Comparison of ENCODE assay signal across 7 mouse cellular contexts in genomic region chr2:131160671-131161111, GRCm38 (mm10). TPM values are rescaled to one million over a fixed set of nuclear protein-coding genes. Genes with fewer than 3 reads are reported as not detected.
DNase-seq lines count a peak whose midpoint lies in the region; ATAC-seq and TF ChIP-seq lines count a peak whose summit lies in the region.

No protein-coding gene starts in this region.

- peak; percentile 69 for DNase-seq in 3T3-L1 (ENCODE audit: low read depth, low spot score)
- DNase-seq in CH12.LX (ENCODE audit: extremely low read depth): peak; percentile 15
- peak; percentile 53 for DNase-seq in hindbrain, postnatal 0 days (ENCODE audit: low spot score)
- peak in 1 of 3 experiments; percentile 32 for DNase-seq in liver, embryonic 14.5 days (ENCODE audit: low read depth in 3 of 3, low spot score in 3 of 3)
- no peak for DNase-seq in cerebellum, adult 11-12 months

- peak; percentile 18 for TF ChIP-seq RAD21 in CH12.LX (IDR thresholded peaks at IDR 0.05; ENCODE audit: low read depth, low read length)

- in situ Hi-C loops in CH12.LX (cut with MboI; ENCODE audit: low pct_ligation_motif_present, low pct_unique_long_range_greater_than_20kb, low sequenced_read_pairs): loop anchor here (5.0 kb wide), 1 partner anchor 68 kb away; no protein-coding TSS in a partner anchor

- WGBS in hindbrain, postnatal 0 days: under 1% methylated on average over 17 of the region's 17 CpGs
- 2% methylated on average over 17 of the region's 17 CpGs for WGBS in liver, embryonic 14.5 days (ENCODE audit: insufficient replicate concordance)
- under 1% methylated on average over 17 of the region's 17 CpGs for WGBS in neural tube, embryonic 12.5 days

- peaks cover 2 to 17% of the 10 kb centered on the region in 2 experiments; a peak in 3 of 4 replicates for H3K4me1 ChIP-seq in CH12.LX (ENCODE audit: control insufficient read depth in 1 of 2, insufficient read depth in 2 of 2)
- peaks cover 63% of the 10 kb centered on the region for H3K4me1 ChIP-seq in erythroblast, embryonic 14.5 days (ENCODE audit: control insufficient read depth)
- peaks cover 13% of the 10 kb centered on the region for H3K4me1 ChIP-seq in hindbrain, postnatal 0 days (ENCODE audit: insufficient read depth, low read length)
- peaks cover 10 to 14% of the 10 kb centered on the region in 2 experiments for H3K4me1 ChIP-seq in liver, embryonic 14.5 days (replicated peaks; ENCODE audit: control insufficient read depth in 2 of 2, insufficient read depth in 2 of 2, low read length in 1 of 2)
- peaks cover 37% of the 10 kb centered on the region for H3K4me1 ChIP-seq in neural tube, embryonic 12.5 days

- peaks cover 0 to 10% of the 10 kb centered on the region in 2 experiments for H3K36me3 ChIP-seq in CH12.LX (replicated peaks in 1 of 2; ENCODE audit: control insufficient read depth in 1 of 2, insufficient read depth in 1 of 2, low read length in 1 of 2)
- H3K36me3 ChIP-seq in erythroblast, embryonic 14.5 days (ENCODE audit: control insufficient read depth): peaks cover 33% of the 10 kb centered on the region
- H3K36me3 ChIP-seq in hindbrain, postnatal 0 days (ENCODE audit: insufficient read depth, low read length): no peaks in the 10 kb centered on the region
- no peaks in the 10 kb centered on the region; the same call in 1 of the 2 replicates for H3K36me3 ChIP-seq in liver, embryonic 14.5 days (replicated peaks; ENCODE audit: control insufficient read depth, insufficient read depth, low read depth)
- H3K36me3 ChIP-seq in neural tube, embryonic 12.5 days: 0 out of 2 replicates have a peak, but pooled peaks cover 3% of the 10 kb centered on the region

- no peaks in the 10 kb centered on the region for H3K27me3 ChIP-seq in CH12.LX (replicated peaks)
- H3K27me3 ChIP-seq in erythroblast, embryonic 14.5 days (ENCODE audit: control insufficient read depth): peaks cover 8% of the 10 kb centered on the region
- no peaks in the 10 kb centered on the region for H3K27me3 ChIP-seq in hindbrain, postnatal 0 days (ENCODE audit: insufficient read depth, low read length)
- H3K27me3 ChIP-seq in liver, embryonic 14.5 days (ENCODE audit: control insufficient read depth, insufficient read depth, low read length): no peaks in the 10 kb centered on the region
- no peaks in the 10 kb centered on the region for H3K27me3 ChIP-seq in neural tube, embryonic 12.5 days (replicated peaks)

- H3K79me2 ChIP-seq in CH12.LX (replicated peaks; ENCODE audit: control insufficient read depth, extremely low read depth, insufficient read depth, poor library complexity, severe bottlenecking): no peaks in the 10 kb centered on the region

- H3K4me2 ChIP-seq in CH12.LX (ENCODE audit: insufficient read depth, low read depth, poor library complexity, severe bottlenecking): peak overlapping the region; percentile 72
- peak overlapping the region; percentile 93 for H3K4me2 ChIP-seq in hindbrain, postnatal 0 days (ENCODE audit: low read depth, low read length)
- peak overlapping the region; percentile 100 for H3K4me2 ChIP-seq in liver, embryonic 14.5 days (ENCODE audit: low read depth)
- peak overlapping the region; percentile 77 for H3K4me2 ChIP-seq in neural tube, embryonic 12.5 days (replicated peaks)

- ATAC-seq in hindbrain, postnatal 0 days: no peak
- no peak for ATAC-seq in liver, embryonic 14.5 days (ENCODE audit: insufficient read depth)
- ATAC-seq in neural tube, embryonic 12.5 days (ENCODE audit: low FRiP score, low read depth): no peak; the same call in 1 of the 2 replicates

- peak in 1 of 2 experiments; percentile 46; a peak in 2 of 4 replicates for TF ChIP-seq CTCF in CH12.LX (conservative IDR thresholded peaks at IDR 0.05 in 1 of 2, IDR thresholded peaks at IDR 0.05 in 1 of 2; ENCODE audit: low read depth in 2 of 2, low read length in 2 of 2)
- peak; percentile 49 for TF ChIP-seq CTCF in hindbrain, postnatal 0 days (IDR thresholded peaks at IDR 0.05; ENCODE audit: low read depth)
- TF ChIP-seq CTCF in liver, embryonic 14.5 days (IDR thresholded peaks at IDR 0.05; ENCODE audit: low read depth): peak; percentile 46; the same call in 1 of the 2 replicates

- dilution Hi-C loops in CH12.LX (cut with MboI; ENCODE audit: extremely low pct_ligation_motif_present, extremely low pct_unique_long_range_greater_than_20kb, low sequenced_read_pairs): no loop called here

- H3K9me3 ChIP-seq in CH12.LX (replicated peaks; ENCODE audit: low read length): peaks cover 13% of the 10 kb centered on the region
- no peaks in the 10 kb centered on the region for H3K9me3 ChIP-seq in erythroblast, embryonic 14.5 days (ENCODE audit: control insufficient read depth, low read length)
- H3K9me3 ChIP-seq in hindbrain, postnatal 0 days (ENCODE audit: low read length): no peaks in the 10 kb centered on the region
- H3K9me3 ChIP-seq in liver, embryonic 14.5 days (ENCODE audit: control insufficient read depth, low read length): no peaks in the 10 kb centered on the region
- no peaks in the 10 kb centered on the region for H3K9me3 ChIP-seq in neural tube, embryonic 12.5 days

- peak overlapping the region; percentile 67 for H3K9ac ChIP-seq in CH12.LX (ENCODE audit: insufficient read depth, low read depth)
- peak overlapping the region; percentile 82 for H3K9ac ChIP-seq in hindbrain, postnatal 0 days (replicated peaks; ENCODE audit: low read length)
- H3K9ac ChIP-seq in liver, embryonic 14.5 days (replicated peaks): peak overlapping the region; percentile 85
- peak overlapping the region; percentile 62 for H3K9ac ChIP-seq in neural tube, embryonic 12.5 days

- no peak overlapping the region for H3K27ac ChIP-seq in CH12.LX (ENCODE audit: insufficient read depth, low read depth)
- peak overlapping the region; percentile 83 for H3K27ac ChIP-seq in hindbrain, postnatal 0 days
- H3K27ac ChIP-seq in liver, embryonic 14.5 days: peak overlapping the region; percentile 90
- H3K27ac ChIP-seq in neural tube, embryonic 12.5 days: peak overlapping the region; percentile 84; the same call in 1 of the 2 replicates

- no peak for TF ChIP-seq EP300 in CH12.LX (IDR thresholded peaks at IDR 0.05; ENCODE audit: low read length)
- TF ChIP-seq EP300 in liver, embryonic 14.5 days (IDR thresholded peaks at IDR 0.05; ENCODE audit: low read depth): no peak

- no peak for TF ChIP-seq POLR2A in CH12.LX (IDR thresholded peaks at IDR 0.05; ENCODE audit: low read depth, low read length)

- peak overlapping the region; percentile 61 to 71 (median 69) for H3K4me3 ChIP-seq in CH12.LX (replicated peaks in 1 of 3; ENCODE audit: low read depth in 2 of 3, low read length in 2 of 3, poor library complexity in 1 of 3)
- peak overlapping the region; percentile 79 for H3K4me3 ChIP-seq in erythroblast, embryonic 14.5 days (replicated peaks)
- H3K4me3 ChIP-seq in hindbrain, postnatal 0 days (ENCODE audit: low read length): peak overlapping the region; percentile 62
- peak overlapping the region; percentile 62 to 82 for H3K4me3 ChIP-seq in liver, embryonic 14.5 days (ENCODE audit: insufficient read depth in 1 of 2, low read depth in 2 of 2, low read length in 2 of 2)
- H3K4me3 ChIP-seq in neural tube, embryonic 12.5 days: peak overlapping the region; percentile 59

RNA-seq across cellular contexts. Expression of gene 1700037H04Rik, which starts 0.8 kb away (rescaled TPM):
- total RNA-seq in CH12.LX (2012; rRNA removed) (25.3 and 36.5 TPM in 2 replicates), CH12.LX (2014; rRNA removed) (11.2 and 16.0 TPM in 2 replicates)
- 40.0 and 43.0 TPM in 2 replicates for polyA plus RNA-seq in CH12.LX (2012; ENCODE audit: insufficient read length, low read depth)
- polyA plus RNA-seq in erythroblast, embryonic 14.5 days (2012): 219 and 275 TPM in 2 replicates
- 155 and 157 TPM in 2 replicates for total RNA-seq in hindbrain, postnatal 0 days (2014; rRNA removed)
- polyA plus RNA-seq in hindbrain, postnatal 0 days (2015; fragmentation: Nextera tagmentation; extraction: Ambion mirVana): 76.0 and 79.3 TPM in 2 replicates
- polyA plus RNA-seq in liver, embryonic 14.5 days (2012; rRNA removed): 105 and 125 TPM in 2 replicates
- 129 and 153 TPM in 2 replicates for polyA plus RNA-seq in liver, embryonic 14.5 days (2014; fragmentation: Nextera tagmentation; extraction: Ambion mirVana)
- 98.8 and 104 TPM in 2 replicates for polyA plus RNA-seq in neural tube, embryonic 12.5 days (2016; fragmentation: Nextera tagmentation; extraction: Ambion mirVana)

RNA-seq across cellular contexts. Expression of gene Cenpb, which starts 19.2 kb away (rescaled TPM):
- total RNA-seq in CH12.LX (2012; rRNA removed): 24.4 and 26.8 TPM in 2 replicates
- 17.3 and 18.1 TPM in 2 replicates for total RNA-seq in CH12.LX (2014; rRNA removed)
- polyA plus RNA-seq in CH12.LX (2012; ENCODE audit: insufficient read length, low read depth): 26.1 and 26.6 TPM in 2 replicates
- polyA plus RNA-seq in erythroblast, embryonic 14.5 days (2012): 27.7 and 31.8 TPM in 2 replicates
- 106 and 112 TPM in 2 replicates for total RNA-seq in hindbrain, postnatal 0 days (2014; rRNA removed)
- polyA plus RNA-seq in hindbrain, postnatal 0 days (2015; fragmentation: Nextera tagmentation; extraction: Ambion mirVana): 12.8 and 14.4 TPM in 2 replicates
- 11.0 and 12.4 TPM in 2 replicates for polyA plus RNA-seq in liver, embryonic 14.5 days (2012; rRNA removed)
- 2.7 and 3.0 TPM in 2 replicates for polyA plus RNA-seq in liver, embryonic 14.5 days (2014; fragmentation: Nextera tagmentation; extraction: Ambion mirVana)
- polyA plus RNA-seq in neural tube, embryonic 12.5 days (2016; fragmentation: Nextera tagmentation; extraction: Ambion mirVana): 19.3 and 21.1 TPM in 2 replicates

RNA-seq across cellular contexts. Expression of gene Cdc25b, which starts 26.1 kb away (rescaled TPM):
- 11.6 and 14.4 TPM in 2 replicates for total RNA-seq in CH12.LX (2012; rRNA removed)
- total RNA-seq in CH12.LX (2014; rRNA removed): 23.3 and 24.0 TPM in 2 replicates
- polyA plus RNA-seq in CH12.LX (2012; ENCODE audit: insufficient read length, low read depth): 21.3 and 22.8 TPM in 2 replicates
- polyA plus RNA-seq in erythroblast, embryonic 14.5 days (2012): 52.6 and 58.1 TPM in 2 replicates
- total RNA-seq in hindbrain, postnatal 0 days (2014; rRNA removed): 18.2 TPM in 2 replicates
- polyA plus RNA-seq in hindbrain, postnatal 0 days (2015; fragmentation: Nextera tagmentation; extraction: Ambion mirVana): 22.2 and 24.0 TPM in 2 replicates
- polyA plus RNA-seq in liver, embryonic 14.5 days (2012; rRNA removed): 156 and 166 TPM in 2 replicates
- 184 and 209 TPM in 2 replicates for polyA plus RNA-seq in liver, embryonic 14.5 days (2014; fragmentation: Nextera tagmentation; extraction: Ambion mirVana)
- polyA plus RNA-seq in neural tube, embryonic 12.5 days (2016; fragmentation: Nextera tagmentation; extraction: Ambion mirVana): 97.0 and 99.5 TPM in 2 replicates

RNA-seq across cellular contexts. Expression of gene Spef1, which starts 26.4 kb away (rescaled TPM):
- total RNA-seq in CH12.LX (2012; rRNA removed) (0.97 and 1.0 TPM in 2 replicates), CH12.LX (2014; rRNA removed) (0.34 and 0.45 TPM in 2 replicates)
- 1.2 TPM in 2 replicates for polyA plus RNA-seq in CH12.LX (2012; ENCODE audit: insufficient read length, low read depth)
- polyA plus RNA-seq in erythroblast, embryonic 14.5 days (2012): 1.6 and 2.1 TPM in 2 replicates
- total RNA-seq in hindbrain, postnatal 0 days (2014; rRNA removed): 15.5 and 17.3 TPM in 2 replicates
- 7.8 and 8.9 TPM in 2 replicates for polyA plus RNA-seq in hindbrain, postnatal 0 days (2015; fragmentation: Nextera tagmentation; extraction: Ambion mirVana)
- polyA plus RNA-seq in liver, embryonic 14.5 days (2012; rRNA removed): 2.2 TPM in 2 replicates
- 1.3 and 1.4 TPM in 2 replicates for polyA plus RNA-seq in liver, embryonic 14.5 days (2014; fragmentation: Nextera tagmentation; extraction: Ambion mirVana)
- 9.0 and 9.3 TPM in 2 replicates for polyA plus RNA-seq in neural tube, embryonic 12.5 days (2016; fragmentation: Nextera tagmentation; extraction: Ambion mirVana)

RNA-seq across cellular contexts. Expression of gene Gm11037, which starts 27.4 kb away (rescaled TPM):
- total RNA-seq in CH12.LX (2012; rRNA removed) (not detected in 2 replicates), CH12.LX (2014; rRNA removed) (not detected in 2 replicates)
- polyA plus RNA-seq in CH12.LX (2012; ENCODE audit: insufficient read length, low read depth): not detected in 2 replicates
- not detected in 2 replicates for polyA plus RNA-seq in erythroblast, embryonic 14.5 days (2012)
- total RNA-seq in hindbrain, postnatal 0 days (2014; rRNA removed): not detected in 2 replicates
- not detected in 2 replicates for polyA plus RNA-seq in hindbrain, postnatal 0 days (2015; fragmentation: Nextera tagmentation; extraction: Ambion mirVana)
- not detected in 2 replicates for polyA plus RNA-seq in liver, embryonic 14.5 days (2012; rRNA removed)
- polyA plus RNA-seq in liver, embryonic 14.5 days (2014; fragmentation: Nextera tagmentation; extraction: Ambion mirVana): not detected in 2 replicates
- not detected in 2 replicates for polyA plus RNA-seq in neural tube, embryonic 12.5 days (2016; fragmentation: Nextera tagmentation; extraction: Ambion mirVana)
